Mouse (Mus musculus) bone marrow macrophage, adult 2 months (primary cell): Measurements from ENCODE around the gene Tmem168. TPM values are rescaled to one million over a fixed set of nuclear protein-coding genes. Genes with fewer than 3 reads are reported as not detected.

ENCODE experiments used
- H3K27ac ChIP-seq: 2 replicates; pipeline ENCODE4 v1.5.1; 2012; ENCODE audit warnings: low read depth, low read length; ENCODE audit not compliant: insufficient read depth
- H3K4me1 ChIP-seq: 2 replicates; pipeline ENCODE4 v1.6.1; 2012; ENCODE audit warnings: low read length; ENCODE audit not compliant: control insufficient read depth, insufficient read depth
- H3K4me3 ChIP-seq: 2 replicates; pipeline ENCODE4 v1.5.1; 2012; ENCODE audit warnings: mild to moderate bottlenecking, low read length, moderate library complexity; ENCODE audit not compliant: insufficient read depth
- CTCF ChIP-seq: IDR thresholded peaks from 2 replicates; pipeline ENCODE4 v1.5.1; 2012; ENCODE audit warnings: low read depth, mild to moderate bottlenecking, low read length, moderate library complexity
- POLR2A ChIP-seq: IDR thresholded peaks from 2 replicates; pipeline ENCODE4 v1.6.1; 2012; ENCODE audit warnings: mild to moderate bottlenecking, low read depth, low read length, borderline replicate concordance
- polyA plus RNA-seq: library from polyadenylated mRNA; stranded (reverse); fragments of >200 nt; gene quantifications from 2 replicates; pipeline ENCODE4 v1.2.4, GENCODE M21; 2012; ENCODE audit not compliant: missing spikeins, insufficient read depth, insufficient read length

Tmem168 gene
- polyA plus RNA-seq, 1 experiment, result 42.9 TPM

- peaks cover 15% of the 10 kb centered on the region for H3K4me1 ChIP-seq
- TF ChIP-seq POLR2A, result no peak
- TF ChIP-seq CTCF, result no peak
- H3K27ac ChIP-seq, result no peak overlapping the region
- no peak overlapping the region for H3K4me3 ChIP-seq
Observed at GRCm38 (mm10) chr6:13614568-13614967, 6.7 kb upstream of the Tmem168 start.

- H3K27ac ChIP-seq, result no peak overlapping the region
Observed at GRCm38 (mm10) chr6:13613671-13614070, 5.8 kb upstream of the Tmem168 start.

GRCm38 (mm10) chr6:13610869-13611268, 3.0 kb upstream of the Tmem168 start:
- Histone ChIP-seq H3K4me3 (no peak overlapping the region), H3K27ac (no peak overlapping the region), H3K4me1 (peaks cover 26% of the 10 kb centered on the region)
- TF ChIP-seq CTCF, result no peak
- TF ChIP-seq POLR2A, result no peak

More at GRCm38 (mm10) chr6:13613671-13614070, 5.8 kb upstream of the Tmem168 start:
- peaks cover 22% of the 10 kb centered on the region for H3K4me1 ChIP-seq
- H3K4me3 ChIP-seq, result no peak overlapping the region
- TF ChIP-seq CTCF, result no peak
- TF ChIP-seq POLR2A, result no peak

GRCm38 (mm10) chr6:13609353-13610140, 1.6 kb upstream of the Tmem168 start:
- no peak overlapping the region for H3K4me3 ChIP-seq
- no peak overlapping the region; the same call in 1 of the 2 replicates for H3K27ac ChIP-seq
- H3K4me1 ChIP-seq, result peaks cover 32% of the 10 kb centered on the region

DNA sequence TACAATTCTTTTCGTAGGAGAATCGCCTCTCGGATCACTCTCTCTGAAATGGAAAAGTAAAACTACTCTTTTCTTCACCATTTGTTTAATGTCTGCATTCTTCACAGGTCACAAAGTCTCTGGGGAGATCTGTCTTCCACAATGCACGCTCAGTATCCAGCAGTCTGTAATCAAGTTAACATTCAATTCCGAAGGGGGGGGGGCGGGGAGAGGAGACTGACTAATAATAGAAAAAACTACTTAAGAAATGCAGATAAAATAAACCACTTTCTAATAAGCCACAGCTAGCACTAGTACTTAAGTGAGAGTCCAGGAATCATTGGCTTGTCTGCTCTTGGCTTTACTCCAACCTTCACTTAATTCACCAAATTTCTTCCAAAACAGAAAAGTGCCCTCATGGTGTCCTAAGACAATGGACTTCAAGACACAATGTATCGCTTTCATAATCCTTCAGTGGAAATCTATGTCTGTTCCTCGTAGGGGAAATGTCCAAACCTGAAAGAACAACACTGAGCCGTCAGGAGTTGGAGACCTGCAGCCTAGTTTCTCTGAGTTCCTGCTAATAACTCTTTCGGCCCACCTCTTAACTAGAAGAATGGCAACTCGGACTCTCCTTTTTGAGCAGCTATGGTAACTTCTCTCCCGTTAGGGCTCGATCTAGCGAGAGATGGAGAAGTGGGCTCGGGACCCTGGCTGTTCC, 829 bp downstream of the Tmem168 start:
- H3K4me3 ChIP-seq, result peak overlapping the region; percentile 81
- H3K4me1 ChIP-seq, result peaks cover 44% of the 10 kb centered on the region
- TF ChIP-seq CTCF (no peak), POLR2A (no peak)
- peak overlapping the region; percentile 86 for H3K27ac ChIP-seq

More at GRCm38 (mm10) chr6:13609353-13610140, 1.6 kb upstream of the Tmem168 start:
- no peak for TF ChIP-seq POLR2A
- TF ChIP-seq CTCF, result no peak

DNA sequence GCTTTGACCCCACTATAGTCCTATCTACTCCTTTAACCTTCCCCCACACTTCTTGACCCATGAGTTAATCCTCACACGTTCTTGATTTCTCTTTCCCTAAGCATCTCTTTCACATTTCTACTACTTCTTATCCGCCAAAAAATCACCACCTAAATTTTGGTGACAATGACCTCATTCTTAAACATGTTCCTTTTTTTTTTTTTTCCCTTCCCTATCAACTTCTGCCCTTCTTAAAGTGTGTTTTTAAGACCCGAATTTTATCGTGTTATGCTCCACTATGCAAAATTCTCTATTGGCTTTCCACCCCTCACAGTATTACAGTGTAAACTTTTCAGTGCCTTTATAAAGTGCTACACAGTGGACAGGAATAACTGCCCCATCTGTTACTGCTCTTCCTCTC, 1.5 kb downstream of the Tmem168 start:
- Histone ChIP-seq H3K4me1 (peaks cover 45% of the 10 kb centered on the region), H3K4me3 (peak overlapping the region; percentile 81), H3K27ac (peak overlapping the region; percentile 86)

GRCm38 (mm10) chr6:13603134-13603533, 4.8 kb downstream of the Tmem168 start:
- TF ChIP-seq CTCF, result no peak
- TF ChIP-seq POLR2A, result no peak
- peaks cover 42% of the 10 kb centered on the region for H3K4me1 ChIP-seq
- peak overlapping the region; percentile 43; the same call in 1 of the 2 replicates for H3K27ac ChIP-seq

More for the DNA sequence above, 1.5 kb downstream of the Tmem168 start:
- TF ChIP-seq POLR2A, result no peak
- TF ChIP-seq CTCF, result no peak

GRCm38 (mm10) chr6:13601587-13601986, 6.3 kb downstream of the Tmem168 start:
- TF ChIP-seq CTCF (no peak), POLR2A (no peak)
- H3K4me3 ChIP-seq, result no peak overlapping the region
- H3K27ac ChIP-seq, result peak overlapping the region; percentile 74
- H3K4me1 ChIP-seq, result peaks cover 46% of the 10 kb centered on the region

More at GRCm38 (mm10) chr6:13603134-13603533, 4.8 kb downstream of the Tmem168 start:
- no peak overlapping the region for H3K4me3 ChIP-seq

DNA sequence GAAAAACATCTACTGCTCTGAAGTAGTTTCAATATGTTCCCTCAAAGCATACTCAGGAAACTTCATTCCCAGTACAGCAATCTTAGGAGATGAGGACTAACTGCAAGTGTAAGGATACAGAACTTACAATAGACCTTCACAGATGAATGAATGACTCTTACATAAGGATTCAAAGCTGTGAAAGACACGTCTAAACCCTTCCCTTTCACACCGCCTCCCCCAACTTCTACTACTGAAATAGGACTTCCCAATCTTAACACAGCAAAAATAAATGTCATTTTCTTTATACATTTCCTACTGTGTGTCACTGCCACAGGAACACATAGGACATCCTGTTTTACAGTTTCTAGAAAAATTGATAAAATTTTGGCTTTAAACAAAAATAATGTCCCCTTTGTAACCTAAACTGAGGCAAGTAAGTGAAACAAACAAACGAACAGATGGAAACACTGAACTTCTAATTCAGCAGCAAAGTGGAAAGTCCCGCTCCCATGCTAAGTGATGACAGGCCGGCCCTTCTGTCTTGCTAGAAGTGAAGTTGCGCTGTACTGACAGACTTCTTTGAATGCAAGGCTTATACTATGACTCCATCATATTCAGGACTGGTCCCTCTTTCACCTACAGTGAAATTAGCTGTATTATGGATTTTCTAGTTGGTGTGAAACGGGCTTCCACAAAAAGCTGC, 9.5 kb downstream of the Tmem168 start:
- no peak overlapping the region for H3K27ac ChIP-seq
- H3K4me3 ChIP-seq, result no peak overlapping the region
- H3K4me1 ChIP-seq, result peaks cover 35% of the 10 kb centered on the region
- TF ChIP-seq POLR2A (no peak), CTCF (no peak)
